Mouse (Mus musculus) lung, adult 2 months (tissue): ENCODE data around the gene Tlcd2. TPM values are rescaled to one million over a fixed set of nuclear protein-coding genes. Genes with fewer than 3 reads are reported as not detected.
A peak's percentile ranks its signal among the peaks of the same experiment; 100 is the strongest.

Experiments
- DNase-seq: peaks from one replicate; pipeline ENCODE4 v3.0.0; 2022
- H3K4me1 ChIP-seq: fragments of 200-500 bp; 2 replicates; pipeline ENCODE4 v1.6.1; 2011; ENCODE audit warnings: low read length; ENCODE audit not compliant: control insufficient read depth, insufficient read depth
- H3K4me3 ChIP-seq: fragments of 200-500 bp; replicated peaks from 2 replicates; pipeline ENCODE3; 2011; ENCODE audit warnings: low read depth, mild to moderate bottlenecking, control low read depth, low read length; ENCODE audit errors: extremely low read depth
- CTCF ChIP-seq: fragments of 200-500 bp; IDR thresholded peaks from 2 replicates; pipeline ENCODE4 v1.5.1; 2011; ENCODE audit warnings: mild to moderate bottlenecking, low read length, control low read depth; ENCODE audit not compliant: insufficient read depth
- POLR2A ChIP-seq: fragments of 200-500 bp; IDR thresholded peaks from 2 replicates; pipeline ENCODE4 v1.6.1; 2011; ENCODE audit warnings: low read depth, mild to moderate bottlenecking, control low read depth, low read length, borderline replicate concordance; ENCODE audit errors: extremely low read depth
- WGBS: fragments of 180-500 bp; shearing (Covaris S2); methylation state at CpG from one replicate; pipeline ENCODE4 v1.1.7; 2018; 5-methylcytosine and 5-hydroxymethylcytosine counted together
- polyA plus RNA-seq: library from polyadenylated mRNA; depleted of rRNA; stranded (reverse); fragments of >200 nt; gene quantifications from 2 replicates; pipeline ENCODE4 v1.2.3, GENCODE M21; 2012; rRNA removed

The Tlcd2 gene
- polyA plus RNA-seq, result 15.3 and 29.6 TPM in 2 replicates

DNA sequence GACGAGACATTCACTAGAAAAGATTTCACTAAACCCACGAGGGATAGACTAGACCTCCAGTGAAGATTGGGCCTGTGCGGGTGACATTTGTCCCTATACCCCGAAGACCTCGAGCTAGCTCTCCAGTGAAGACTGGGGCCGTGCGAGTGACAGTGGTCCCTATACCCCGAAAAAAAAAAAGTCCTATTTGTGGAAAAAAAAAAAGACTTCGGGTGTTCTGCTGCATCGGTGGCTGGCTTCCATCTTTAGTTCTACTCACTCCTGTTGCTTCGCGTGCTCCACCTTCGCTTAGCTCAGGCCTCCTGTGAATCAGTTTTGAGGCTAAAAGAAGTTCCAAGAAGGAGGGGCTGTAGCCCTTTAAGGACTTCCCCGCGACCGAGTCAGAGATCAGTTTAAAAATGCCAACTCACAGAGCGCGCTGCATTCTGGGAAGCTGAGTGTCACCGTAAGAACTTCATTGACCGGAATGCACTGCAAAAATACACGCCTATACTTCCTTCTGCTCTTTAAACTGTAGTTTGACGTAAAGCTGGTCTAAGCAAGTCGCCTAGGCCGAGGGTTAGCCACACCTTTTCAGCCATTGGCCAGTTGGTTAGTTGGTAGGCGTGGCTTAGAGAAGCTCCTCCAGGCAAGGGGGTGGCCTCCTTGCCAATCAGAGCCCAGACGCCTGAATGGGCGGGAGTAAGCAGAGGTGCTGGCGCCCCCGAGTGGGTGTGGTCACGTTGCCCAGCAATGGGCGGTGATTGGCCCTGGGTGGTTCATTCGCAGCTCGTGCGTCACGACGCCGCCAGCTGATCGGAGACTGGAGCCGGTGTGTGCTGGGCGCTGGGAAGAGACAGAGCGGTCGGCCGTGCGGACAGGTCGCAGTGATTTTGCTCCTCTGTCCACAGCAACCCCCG, at the start of gene Tlcd2:
Gene Tlcd2, plus strand, starts transcription at position 872 of the 899 bp plus-strand sequence.
- peak; percentile 99 for TF ChIP-seq POLR2A
- TF ChIP-seq CTCF, result no peak
- DNase-seq, result peak; percentile 98
- Histone ChIP-seq H3K4me1 (peaks cover 19% of the 10 kb centered on the region), H3K4me3 (peak within 1 kb of the TSS; percentile 83)
- under 1% methylated on average over 46 of the region's 46 CpGs for WGBS

DNA sequence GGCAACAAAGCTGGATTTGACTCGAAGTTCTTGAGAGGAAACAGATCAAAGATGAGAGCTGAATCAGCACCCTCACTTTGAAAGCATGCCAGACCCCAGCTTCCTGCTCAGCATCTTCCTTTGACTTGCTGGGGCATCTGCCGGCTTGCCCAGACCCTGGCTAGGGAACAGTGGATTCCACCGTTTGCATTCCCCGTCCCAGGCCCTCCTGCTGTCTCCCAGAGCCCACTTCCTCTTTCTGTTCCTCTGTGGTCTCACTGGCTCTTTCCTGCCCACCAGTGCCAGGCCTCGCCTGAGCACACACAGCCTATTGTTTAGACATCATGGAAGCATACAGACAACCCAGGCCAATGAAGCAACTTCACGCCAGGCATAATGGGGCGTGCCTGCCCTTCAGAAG, 46.4 kb upstream of the Tlcd2 start:
- TF ChIP-seq POLR2A (no peak), CTCF (no peak)
- 28% methylated on average over 7 of the region's 7 CpGs for WGBS
- no peak overlapping the region for H3K4me3 ChIP-seq
- H3K4me1 ChIP-seq, result no peaks in the 10 kb centered on the region; the same call in 1 of the 2 replicates
- DNase-seq, result no peak

DNA sequence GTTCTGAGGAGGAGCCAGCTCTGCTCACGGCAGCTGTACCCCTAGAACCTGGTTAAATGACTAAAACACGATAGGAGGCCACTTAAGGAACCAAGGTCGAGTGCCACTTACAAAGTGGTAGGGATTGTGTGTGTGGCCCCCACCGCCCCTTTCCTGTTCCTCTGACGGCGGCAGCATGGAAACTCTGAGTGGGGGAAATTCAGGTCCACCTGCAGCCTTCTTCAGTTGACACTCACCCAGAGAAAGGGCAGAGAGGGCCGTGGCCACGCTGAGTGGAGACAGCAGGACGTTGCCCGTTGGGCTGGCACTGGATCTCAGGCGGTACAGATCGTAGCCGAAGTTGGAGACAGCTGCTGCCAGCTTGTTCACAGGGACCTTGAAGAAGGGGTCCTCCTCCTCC, 45.5 kb upstream of the Tlcd2 start:
- TF ChIP-seq CTCF, result no peak
- TF ChIP-seq POLR2A, result no peak
- Histone ChIP-seq H3K4me3 (no peak overlapping the region), H3K4me1 (no peaks in the 10 kb centered on the region)
- 68% methylated on average over 13 of the region's 13 CpGs for WGBS
- DNase-seq, result no peak

DNA sequence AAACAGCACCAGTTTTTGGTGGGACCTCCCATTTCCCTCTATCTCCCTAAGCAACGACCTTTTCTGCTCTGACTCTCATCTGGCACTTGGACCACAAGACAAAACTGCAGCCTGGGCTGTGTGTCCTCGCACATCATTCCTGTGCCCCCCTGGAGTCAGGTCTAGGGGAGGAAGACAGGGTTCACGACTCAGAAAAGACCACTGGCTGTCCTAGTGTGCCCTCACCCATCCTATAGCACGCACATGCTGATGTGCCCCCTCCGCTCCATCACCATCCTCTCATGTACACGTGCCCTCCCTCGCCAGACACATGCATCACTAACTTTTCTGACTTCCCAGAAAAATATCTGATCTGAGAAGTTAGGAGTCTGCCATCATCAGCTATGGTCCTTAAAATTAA, 41.5 kb upstream of the Tlcd2 start:
- no peaks in the 10 kb centered on the region for H3K4me1 ChIP-seq
- no peak for TF ChIP-seq POLR2A
- no peak for TF ChIP-seq CTCF
- no peak overlapping the region for H3K4me3 ChIP-seq
- no peak for DNase-seq
- 85% methylated on average over 7 of the region's 7 CpGs for WGBS

DNA sequence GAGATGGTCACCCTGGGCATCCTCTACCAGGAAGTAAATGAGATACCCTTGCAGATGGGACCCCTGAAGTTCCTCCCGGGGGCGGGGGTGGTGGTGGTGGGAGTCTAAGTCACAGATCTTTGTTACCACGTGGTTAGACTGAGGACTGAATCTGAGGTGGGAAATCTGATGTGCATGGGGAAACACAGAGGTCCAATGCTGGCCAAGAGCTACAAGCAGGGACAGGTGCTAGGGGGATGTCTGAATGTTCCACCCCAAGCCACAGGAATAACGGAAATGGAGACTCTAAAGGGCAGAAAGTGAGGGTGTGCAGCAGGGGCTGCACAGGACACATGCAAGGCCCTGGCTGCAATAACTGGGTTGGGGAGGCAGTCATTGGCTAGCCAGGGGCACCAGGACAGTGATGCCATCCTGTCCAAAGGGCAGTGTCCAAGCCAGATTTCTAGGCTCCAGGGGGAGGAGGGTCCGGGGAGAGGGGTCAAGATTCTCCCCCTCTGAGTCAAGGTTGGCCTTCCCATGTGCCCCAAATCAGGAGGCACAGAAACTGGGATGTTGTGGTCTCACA, 40.6 kb upstream of the Tlcd2 start:
- WGBS, result 64% methylated on average over 5 of the region's 5 CpGs
- H3K4me3 ChIP-seq, result no peak overlapping the region
- H3K4me1 ChIP-seq, result no peaks in the 10 kb centered on the region
- TF ChIP-seq CTCF (no peak), POLR2A (no peak)
- no peak for DNase-seq

DNA sequence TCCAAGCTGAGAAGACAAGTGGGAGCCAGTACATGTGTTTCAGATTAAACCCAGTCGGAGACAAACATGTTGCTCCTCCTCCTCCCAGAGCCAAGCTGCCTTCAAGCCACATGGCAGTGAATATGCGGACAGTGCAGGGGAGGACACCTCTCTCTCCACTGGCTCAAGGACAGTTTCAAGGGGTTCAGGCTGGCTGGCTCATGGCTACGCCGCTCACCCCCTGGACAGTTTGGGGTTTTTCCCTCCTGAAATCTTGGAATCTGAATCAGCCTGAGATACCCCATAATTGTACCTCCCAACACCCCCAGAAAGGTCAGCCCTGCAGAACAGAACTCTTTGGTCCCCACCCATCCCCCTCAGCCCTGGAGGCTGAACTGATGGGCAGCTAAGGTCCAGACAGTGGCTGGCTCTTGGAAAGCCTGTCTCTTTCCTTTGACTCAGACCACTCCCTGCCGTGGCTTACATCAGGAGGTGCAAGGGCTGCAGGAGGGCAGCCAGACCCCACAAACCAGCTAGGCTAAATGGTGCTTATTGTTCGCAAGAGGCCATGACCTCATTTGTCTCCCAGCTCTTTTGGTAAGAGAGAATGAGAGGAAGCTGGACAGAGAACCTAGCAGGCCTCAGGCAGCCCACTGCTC, 40.0 kb upstream of the Tlcd2 start:
- Histone ChIP-seq H3K4me1 (no peaks in the 10 kb centered on the region), H3K4me3 (no peak overlapping the region)
- no peak for DNase-seq
- WGBS, result 60% methylated on average over 6 of the region's 6 CpGs
- TF ChIP-seq CTCF (no peak), POLR2A (no peak)

DNA sequence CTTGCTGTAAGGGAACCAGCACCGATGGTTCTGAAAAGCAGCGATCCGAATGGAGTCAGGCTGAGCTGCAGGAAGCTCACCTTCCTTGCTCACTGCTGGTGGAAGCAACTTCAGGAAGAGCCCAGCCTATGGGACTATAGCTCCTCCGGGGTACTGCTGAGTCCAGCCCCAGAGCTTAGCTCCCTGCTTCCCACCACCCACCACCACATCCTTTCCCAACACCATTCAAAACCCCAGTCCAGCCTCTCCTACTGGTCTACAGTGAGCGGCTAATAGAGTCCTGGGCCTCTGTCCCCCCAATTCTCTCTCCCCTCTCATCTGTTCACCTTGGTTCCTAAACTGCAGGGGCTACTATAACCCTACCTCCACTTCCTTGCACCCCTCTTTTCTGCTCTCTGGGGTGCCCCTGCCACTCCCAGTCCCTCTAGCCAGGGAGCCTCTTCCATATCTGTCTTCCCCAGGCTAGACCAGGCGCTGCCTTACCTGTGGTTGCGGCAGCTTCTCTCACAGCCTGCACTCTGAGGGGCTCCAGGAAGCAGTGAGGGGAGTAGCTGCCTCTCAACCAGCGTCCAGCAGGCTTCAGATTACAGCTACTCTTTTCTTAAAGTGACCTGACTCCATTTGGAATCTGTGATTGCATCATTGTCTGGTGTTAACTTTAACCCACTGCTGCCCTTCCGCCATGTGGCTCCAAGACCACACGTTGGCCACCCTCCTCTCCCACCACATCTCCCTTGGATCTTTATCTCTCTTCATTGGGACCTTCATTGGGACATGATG, 39.3 kb upstream of the Tlcd2 start, which contains the start of gene Serpinf1:
Gene Serpinf1, minus strand, starts transcription at position 689 of the 780 bp plus-strand sequence.
- TF ChIP-seq CTCF (no peak), POLR2A (no peak)
- 43% methylated on average over 10 of the region's 10 CpGs for WGBS
- H3K4me1 ChIP-seq, result no peaks in the 10 kb centered on the region
- H3K4me3 ChIP-seq, result no peak within 1 kb of the TSS
- no peak for DNase-seq

DNA sequence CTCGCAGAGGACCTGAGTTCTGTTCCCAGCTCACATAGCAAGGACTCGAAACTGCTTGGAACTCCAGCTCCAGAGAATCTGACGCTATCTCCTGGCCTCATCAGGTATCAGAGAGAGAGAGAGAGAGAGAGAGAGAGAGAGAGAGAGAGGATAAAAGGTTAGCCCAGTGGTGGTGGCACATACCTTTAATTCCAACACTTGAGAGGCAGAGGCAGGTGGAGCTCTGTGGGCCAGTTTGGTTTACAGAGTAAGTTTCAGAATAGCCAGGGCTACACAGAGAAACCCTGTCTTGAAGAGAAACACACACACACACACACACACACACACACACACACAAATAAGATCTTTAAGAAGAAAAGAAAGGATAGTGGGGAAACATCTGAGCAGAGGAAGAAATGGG, 38.4 kb upstream of the Tlcd2 start:
- no peak for TF ChIP-seq POLR2A
- no peak for TF ChIP-seq CTCF
- no peak overlapping the region for H3K4me3 ChIP-seq
- 95% methylated on average over 3 of the region's 3 CpGs for WGBS
- H3K4me1 ChIP-seq, result no peaks in the 10 kb centered on the region
- DNase-seq, result no peak

DNA sequence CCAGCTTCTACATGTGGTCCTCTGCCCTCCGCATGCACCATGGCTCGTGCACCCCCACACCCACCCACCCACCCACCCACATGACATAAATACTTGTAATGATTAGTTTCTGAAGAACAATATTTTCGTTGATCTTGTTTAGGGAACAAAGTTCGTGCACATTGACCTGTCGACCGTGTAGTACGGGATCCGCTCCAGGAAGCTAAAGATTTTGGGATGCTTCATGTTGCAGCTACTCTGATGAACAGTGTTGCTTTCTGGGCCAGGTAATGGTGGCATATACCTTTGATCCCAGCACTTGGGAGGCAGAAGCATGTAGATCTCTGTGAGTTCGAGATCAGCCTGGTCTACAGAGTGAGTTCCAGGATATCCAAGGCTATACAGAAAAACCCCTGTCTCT, 37.5 kb upstream of the Tlcd2 start:
- H3K4me1 ChIP-seq, result no peaks in the 10 kb centered on the region
- WGBS, result 88% methylated on average over 9 of the region's 9 CpGs
- TF ChIP-seq CTCF (no peak), POLR2A (no peak)
- DNase-seq, result no peak
- H3K4me3 ChIP-seq, result no peak overlapping the region

DNA sequence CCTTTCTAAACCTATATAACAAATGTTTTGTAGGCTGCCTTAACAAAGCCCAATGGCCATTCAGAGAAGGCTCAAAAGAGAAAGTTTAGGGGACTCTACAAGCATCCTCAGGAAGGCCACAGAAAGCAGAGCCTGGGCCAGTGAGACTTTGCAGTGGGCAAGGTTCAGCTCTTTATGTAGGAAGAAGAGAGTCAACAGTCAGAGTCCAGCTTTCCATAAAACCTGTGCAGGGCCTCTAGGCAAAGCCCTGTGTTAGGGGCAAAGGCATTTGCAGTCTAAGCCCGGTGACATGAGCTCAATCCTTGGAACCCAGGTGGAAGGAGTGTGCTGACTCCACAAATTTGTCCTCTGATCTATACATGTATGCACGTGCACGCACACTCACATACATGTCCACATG, 37.1 kb upstream of the Tlcd2 start:
- TF ChIP-seq CTCF, result no peak
- TF ChIP-seq POLR2A, result no peak
- no peak for DNase-seq
- WGBS, result 87% methylated on average over 3 of the region's 3 CpGs
- no peaks in the 10 kb centered on the region for H3K4me1 ChIP-seq
- H3K4me3 ChIP-seq, result no peak overlapping the region
